Mouse (Mus musculus) intestine, postnatal 0 days (tissue): ENCODE measurements around the gene 2210407C18Rik. TPM values are rescaled to one million over a fixed set of nuclear protein-coding genes. Genes with fewer than 3 reads are reported as not detected.

Source experiments
- ATAC-seq: fragments of 200-750 bp; cut with Nextera tagmentation; 2 replicates; pipeline ENCODE4 v1.8.0; 2017; ENCODE audit warnings: mild to moderate bottlenecking, moderate TSS enrichment, moderate library complexity
- H3K27ac ChIP-seq: fragments of 300-500 bp; sonication (generic); 2 replicates; pipeline ENCODE4 v1.5.1; 2014; ENCODE audit warnings: mild to moderate bottlenecking, low read depth, low read length, moderate library complexity
- H3K27me3 ChIP-seq: fragments of 300-500 bp; sonication (generic); replicated peaks from 2 replicates; pipeline ENCODE4 v1.6.1; 2014; ENCODE audit warnings: low read length, mixed read lengths; ENCODE audit not compliant: control insufficient read depth, insufficient read depth
- H3K36me3 ChIP-seq: fragments of 300-500 bp; sonication (generic); 2 replicates; pipeline ENCODE4 v1.6.1; 2014; ENCODE audit warnings: mild to moderate bottlenecking, moderate library complexity; ENCODE audit not compliant: control insufficient read depth, insufficient read depth
- H3K4me1 ChIP-seq: fragments of 300-500 bp; sonication (generic); replicated peaks from 2 replicates; pipeline ENCODE4 v1.6.1; 2014; ENCODE audit warnings: antibody characterized with exemption, low read length, mixed read lengths; ENCODE audit not compliant: control insufficient read depth, insufficient read depth
- H3K4me2 ChIP-seq: fragments of 300-500 bp; sonication (generic); replicated peaks from 2 replicates; pipeline ENCODE4 v1.6.1; 2014; ENCODE audit warnings: low read depth, mild to moderate bottlenecking, moderate library complexity
- H3K4me3 ChIP-seq: fragments of 300-500 bp; sonication (generic); 2 replicates; pipeline ENCODE4 v1.5.1; 2014; ENCODE audit warnings: low read depth, low read length
- H3K9ac ChIP-seq: fragments of 300-500 bp; sonication (generic); 2 replicates; pipeline ENCODE4 v1.6.1; 2014; ENCODE audit warnings: mild to moderate bottlenecking, low read depth, low read length
- H3K9me3 ChIP-seq: fragments of 300-500 bp; sonication (generic); 2 replicates; pipeline ENCODE4 v1.6.1; 2016; ENCODE audit warnings: mixed run types; ENCODE audit not compliant: control insufficient read depth
- CTCF ChIP-seq: sonication (generic); IDR thresholded peaks from 2 replicates; pipeline ENCODE4 v1.5.1; 2016; ENCODE audit warnings: low read depth, mild to moderate bottlenecking, control low read depth, antibody characterized with exemption, moderate library complexity
- WGBS: fragments of 180-500 bp; shearing (Covaris S2); extraction: QIAGEN DNeasy Blood & Tissue Kit; methylation state at CpG from one replicate; pipeline ENCODE4 v1.1.7; 2014; 5-methylcytosine and 5-hydroxymethylcytosine counted together
- polyA plus RNA-seq: library from polyadenylated mRNA; unstranded; fragments of >200 nt; fragmentation: Nextera tagmentation; extraction: Ambion mirVana; gene quantifications from 2 replicates; pipeline ENCODE4 v1.2.1, GENCODE M21; 2015

2210407C18Rik gene
- 24.5 and 49.3 TPM in 2 replicates for polyA plus RNA-seq

DNA sequence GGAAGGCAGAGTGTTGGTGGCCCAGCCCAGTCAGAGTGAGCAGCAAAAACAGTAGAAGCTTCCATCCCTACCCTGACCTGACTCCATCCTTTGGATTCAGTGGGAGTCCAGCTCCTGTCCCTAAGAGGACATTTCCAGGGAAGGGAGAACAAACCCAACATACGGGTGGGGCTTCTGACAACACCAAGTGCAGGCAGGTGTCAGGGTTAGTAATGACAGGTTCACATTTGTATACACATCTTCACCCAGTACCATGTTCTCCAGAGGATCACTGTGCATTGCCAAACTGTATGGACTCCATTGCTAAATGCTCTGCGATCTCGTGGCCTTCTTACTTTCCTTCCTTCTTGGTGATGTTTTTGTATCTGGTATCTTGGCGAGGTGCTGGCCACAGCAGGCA lies at the start of gene 2210407C18Rik:
2210407C18Rik (minus strand) TSS at position 101 of the 400 bp plus-strand sequence.
- 91% methylated on average over 4 of the region's 4 CpGs for WGBS
- H3K4me3 ChIP-seq, result no peak within 1 kb of the TSS
- peaks cover 4% of the 10 kb centered on the region; the same call in 1 of the 2 replicates for H3K4me1 ChIP-seq
- H3K9me3 ChIP-seq, result no peaks in the 10 kb centered on the region
- TF ChIP-seq CTCF, result no peak
- no peaks in the 10 kb centered on the region for H3K36me3 ChIP-seq
- H3K4me2 ChIP-seq, result no peak within 1 kb of the TSS
- ATAC-seq, result no peak
- no peak within 1 kb of the TSS for H3K27ac ChIP-seq
- no peak within 1 kb of the TSS for H3K9ac ChIP-seq
- peaks cover 58% of the 10 kb centered on the region for H3K27me3 ChIP-seq

GRCm38 (mm10) chr11:58658596-58658995 lies 42.7 kb upstream of the 2210407C18Rik start, which contains the start of gene Olfr322:
Gene Olfr322, plus strand, starts transcription at chr11:58658782.
- Histone ChIP-seq H3K4me2 (no peak within 1 kb of the TSS), H3K27me3 (no peaks in the 10 kb centered on the region), H3K36me3 (no peaks in the 10 kb centered on the region), H3K4me1 (no peaks in the 10 kb centered on the region), H3K4me3 (no peak within 1 kb of the TSS), H3K27ac (no peak within 1 kb of the TSS), H3K9me3 (no peaks in the 10 kb centered on the region), H3K9ac (no peak within 1 kb of the TSS)
- ATAC-seq, result no peak
- 83% methylated on average over 4 of the region's 4 CpGs for WGBS
- TF ChIP-seq CTCF, result no peak

DNA sequence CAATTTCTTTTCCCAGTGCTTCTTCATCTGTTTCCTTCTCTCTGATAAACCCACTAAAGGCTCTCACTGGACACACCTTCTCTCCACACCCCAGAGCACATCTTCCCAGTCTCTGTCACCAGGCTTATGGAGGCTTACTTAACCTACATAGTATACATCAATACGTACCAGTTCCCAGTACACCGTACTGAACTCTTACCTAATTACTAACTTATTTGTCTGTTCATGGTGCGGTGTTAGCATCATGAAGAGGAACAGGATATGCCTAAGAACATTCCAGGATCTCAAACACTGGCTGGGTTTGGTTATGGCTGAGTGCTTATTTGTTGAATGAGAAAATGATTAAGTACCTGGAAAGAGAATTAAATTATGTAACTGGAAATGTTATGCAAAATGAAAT lies 39.3 kb upstream of the 2210407C18Rik start:
- no peak overlapping the region for H3K4me3 ChIP-seq
- ATAC-seq, result no peak
- H3K4me1 ChIP-seq, result no peaks in the 10 kb centered on the region
- H3K36me3 ChIP-seq, result no peaks in the 10 kb centered on the region
- H3K27me3 ChIP-seq, result no peaks in the 10 kb centered on the region
- no peak for TF ChIP-seq CTCF
- WGBS, result 84% methylated on average over 3 of the region's 3 CpGs
- no peak overlapping the region for H3K9ac ChIP-seq
- H3K27ac ChIP-seq, result no peak overlapping the region
- no peaks in the 10 kb centered on the region for H3K9me3 ChIP-seq
- H3K4me2 ChIP-seq, result no peak overlapping the region

GRCm38 (mm10) chr11:58643350-58643749 lies 27.5 kb upstream of the 2210407C18Rik start:
- H3K4me3 ChIP-seq, result no peak overlapping the region
- H3K27me3 ChIP-seq, result peaks cover 36% of the 10 kb centered on the region
- no peak overlapping the region for H3K4me2 ChIP-seq
- H3K27ac ChIP-seq, result no peak overlapping the region
- H3K9me3 ChIP-seq, result no peaks in the 10 kb centered on the region
- 38% methylated on average over 6 of the region's 6 CpGs for WGBS
- no peaks in the 10 kb centered on the region for H3K36me3 ChIP-seq
- no peak overlapping the region for H3K9ac ChIP-seq
- peak; percentile 78 for TF ChIP-seq CTCF
- H3K4me1 ChIP-seq, result 0 out of 2 replicates have a peak, but pooled peaks cover 5% of the 10 kb centered on the region
- no peak for ATAC-seq

- Histone ChIP-seq H3K4me3 (no peak overlapping the region), H3K27me3 (peaks cover 51% of the 10 kb centered on the region), H3K4me1 (0 out of 2 replicates have a peak, but pooled peaks cover 5% of the 10 kb centered on the region), H3K27ac (no peak overlapping the region), H3K9ac (no peak overlapping the region), H3K4me2 (no peak overlapping the region), H3K9me3 (no peaks in the 10 kb centered on the region), H3K36me3 (no peaks in the 10 kb centered on the region)
- 79% methylated on average over 13 of the region's 13 CpGs for WGBS
- no peak for TF ChIP-seq CTCF
- no peak for ATAC-seq
Observed at GRCm38 (mm10) chr11:58641638-58642358, 25.9 kb upstream of the 2210407C18Rik start.

DNA sequence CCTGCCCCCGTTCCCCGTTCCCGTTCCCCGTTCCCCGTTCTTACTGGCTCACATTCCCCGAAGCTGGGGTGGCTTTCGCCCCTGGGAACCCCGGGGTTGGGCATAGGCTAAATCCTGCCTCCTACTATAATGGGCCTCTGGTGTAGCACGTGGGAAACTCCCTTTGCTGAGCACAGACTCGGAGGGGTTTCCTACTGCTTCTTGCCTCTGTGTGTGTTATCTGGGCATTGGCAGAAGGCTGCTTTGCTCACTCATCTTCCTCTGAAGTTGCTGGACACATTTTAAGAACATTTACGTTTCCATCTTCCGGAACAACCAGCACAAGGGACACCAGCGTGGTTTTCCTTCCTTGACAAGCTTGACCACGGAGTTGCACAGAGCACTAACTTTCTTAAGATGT lies 25.2 kb upstream of the 2210407C18Rik start:
- ATAC-seq, result no peak
- no peak overlapping the region for H3K9ac ChIP-seq
- WGBS, result 40% methylated on average over 14 of the region's 14 CpGs
- TF ChIP-seq CTCF, result no peak
- H3K4me1 ChIP-seq, result 0 out of 2 replicates have a peak, but pooled peaks cover 5% of the 10 kb centered on the region
- H3K27me3 ChIP-seq, result peaks cover 53% of the 10 kb centered on the region
- H3K27ac ChIP-seq, result no peak overlapping the region
- no peaks in the 10 kb centered on the region for H3K36me3 ChIP-seq
- peak overlapping the region; percentile 56; the same call in 1 of the 2 replicates for H3K4me2 ChIP-seq
- no peak overlapping the region for H3K4me3 ChIP-seq
- no peaks in the 10 kb centered on the region for H3K9me3 ChIP-seq
